Mouse (Mus musculus) kidney, adult 2 months (tissue): ENCODE measurements around the gene Cd3g. TPM values are rescaled to one million over a fixed set of nuclear protein-coding genes. Genes with fewer than 3 reads are reported as not detected.

Source experiments
- DNase-seq: peaks from one replicate; pipeline ENCODE4 v3.0.0; 2021
- H3K27ac ChIP-seq: fragments of 200-500 bp; 2 replicates; pipeline ENCODE4 v1.5.1; 2012; ENCODE audit warnings: low read depth, low read length, control low read depth, inconsistent platforms; ENCODE audit not compliant: insufficient read depth
- H3K27me3 ChIP-seq: fragments of 200-500 bp; replicated peaks from 2 replicates; pipeline ENCODE4 v1.6.1; 2012; ENCODE audit warnings: mild to moderate bottlenecking, moderate library complexity, low read length, inconsistent platforms; ENCODE audit not compliant: control insufficient read depth, insufficient read depth
- H3K36me3 ChIP-seq: fragments of 200-500 bp; 2 replicates; pipeline ENCODE4 v1.6.1; 2012; ENCODE audit warnings: mild to moderate bottlenecking, moderate library complexity, low read length, inconsistent platforms; ENCODE audit not compliant: control insufficient read depth, insufficient read depth
- H3K4me1 ChIP-seq: fragments of 200-500 bp; 2 replicates; pipeline ENCODE4 v1.6.1; 2011; ENCODE audit warnings: low read length; ENCODE audit not compliant: control insufficient read depth, insufficient read depth
- H3K4me3 ChIP-seq: fragments of 200-500 bp; 2 replicates; pipeline ENCODE4 v1.5.1; 2011; ENCODE audit warnings: mild to moderate bottlenecking, low read depth, low read length, control low read depth; ENCODE audit not compliant: insufficient read depth
- CTCF ChIP-seq: fragments of 200-500 bp; conservative IDR thresholded peaks from 2 replicates; pipeline ENCODE4 v1.5.1; 2011; ENCODE audit warnings: low read depth, mild to moderate bottlenecking, control low read depth, low read length, moderate library complexity, mixed read lengths; ENCODE audit not compliant: insufficient read depth, insufficient read length
- POLR2A ChIP-seq: fragments of 200-500 bp; IDR thresholded peaks from one replicate; pipeline ENCODE4 v1.6.1; 2011; ENCODE audit warnings: low read depth, low read length, control low read depth
- WGBS: fragments of 180-500 bp; shearing (Covaris S2); methylation state at CpG from one replicate; pipeline ENCODE4 v1.1.7; 2018; 5-methylcytosine and 5-hydroxymethylcytosine counted together
- polyA plus RNA-seq: library from polyadenylated mRNA; depleted of rRNA; stranded (reverse); fragments of >200 nt; gene quantifications from 2 replicates; pipeline ENCODE4 v1.2.3, GENCODE M21; 2012

Cd3g gene
- polyA plus RNA-seq, 1 experiment, result 3.2 TPM

DNA sequence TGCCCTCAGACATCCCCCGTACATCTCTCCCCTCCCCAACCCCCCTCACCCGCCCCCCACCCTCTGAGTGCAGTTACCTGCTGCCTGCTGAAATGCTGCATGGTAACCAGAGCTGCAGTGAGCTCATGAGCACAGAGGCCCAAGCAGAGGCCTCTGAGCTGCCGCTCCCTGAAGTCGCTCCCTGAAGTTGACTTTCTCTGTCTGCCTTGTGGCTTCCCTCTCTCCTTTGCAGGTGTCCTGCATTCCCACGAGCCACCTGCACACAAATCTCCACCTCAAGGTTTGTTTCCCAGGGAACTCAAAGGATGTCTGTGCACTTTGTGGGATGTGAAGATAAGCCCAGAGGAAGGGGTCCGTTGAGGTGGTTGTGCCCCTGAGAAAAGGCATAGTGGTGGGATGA, 31.1 kb upstream of the Cd3g start:
- H3K36me3 ChIP-seq, result no peaks in the 10 kb centered on the region
- no peaks in the 10 kb centered on the region for H3K4me1 ChIP-seq
- no peaks in the 10 kb centered on the region for H3K27me3 ChIP-seq
- no peak for DNase-seq
- no peak overlapping the region for H3K4me3 ChIP-seq
- no peak overlapping the region for H3K27ac ChIP-seq
- no peak for TF ChIP-seq POLR2A
- no peak for TF ChIP-seq CTCF
- 50% methylated on average over 6 of the region's 6 CpGs for WGBS

- no peaks in the 10 kb centered on the region for H3K4me1 ChIP-seq
- TF ChIP-seq CTCF, result no peak
- TF ChIP-seq POLR2A, result no peak
- no peak overlapping the region for H3K4me3 ChIP-seq
- no peak for DNase-seq
- H3K27ac ChIP-seq, result no peak overlapping the region
- no peaks in the 10 kb centered on the region for H3K36me3 ChIP-seq
- H3K27me3 ChIP-seq, result no peaks in the 10 kb centered on the region
- 73% methylated on average over 4 of the region's 4 CpGs for WGBS
Measured at GRCm38 (mm10) chr9:45010461-45010860, 30.2 kb upstream of the Cd3g start.

DNA sequence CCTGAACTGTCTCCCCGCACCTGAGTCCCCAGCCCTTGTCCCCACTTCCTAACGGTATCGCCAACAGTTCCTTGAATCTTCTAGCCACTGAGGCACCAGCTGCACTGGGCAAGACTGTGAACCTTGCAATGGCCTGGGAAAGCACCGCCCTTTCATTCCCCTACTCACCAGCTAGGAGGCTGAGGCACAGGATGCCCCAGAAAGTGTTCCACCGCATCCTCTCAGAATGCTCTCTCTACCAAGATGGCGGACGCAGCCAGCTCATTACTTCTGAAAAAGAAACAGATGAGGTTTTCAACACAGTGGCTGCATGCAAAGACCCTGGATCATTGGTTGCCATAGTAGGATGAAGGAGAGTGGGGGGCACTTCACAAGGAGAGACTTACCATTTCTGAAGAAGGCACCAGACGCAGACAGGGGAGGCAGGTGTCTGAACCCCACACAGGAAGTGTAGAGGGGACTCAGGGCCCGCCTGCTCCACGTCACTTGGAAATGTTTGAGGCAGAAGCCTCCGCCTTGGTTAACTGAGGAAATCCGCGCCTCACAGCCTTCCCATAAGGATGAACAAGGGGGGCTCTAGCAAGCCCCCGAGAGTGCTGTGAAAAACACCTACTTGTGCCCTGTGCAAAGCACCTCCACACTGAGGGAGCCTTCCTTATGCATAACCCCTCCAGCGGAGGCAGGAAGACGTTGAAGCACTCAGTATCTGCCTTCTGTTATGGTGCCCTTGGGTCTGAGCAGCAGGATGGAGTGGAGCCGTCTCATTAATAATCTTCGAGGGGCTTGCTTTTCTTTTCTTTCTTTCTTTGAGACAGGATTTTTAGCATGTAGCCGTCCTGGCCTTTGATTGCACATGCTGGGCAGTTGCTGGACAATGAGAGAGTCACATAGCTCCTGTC, 29.2 kb upstream of the Cd3g start, which contains the start of gene Cd3e:
Gene Cd3e, minus strand, starts transcription at position 448 of the 899 bp plus-strand sequence.
- TF ChIP-seq POLR2A (no peak), CTCF (no peak)
- Histone ChIP-seq H3K4me3 (no peak within 1 kb of the TSS), H3K27ac (no peak within 1 kb of the TSS), H3K36me3 (no peaks in the 10 kb centered on the region), H3K4me1 (no peaks in the 10 kb centered on the region), H3K27me3 (no peaks in the 10 kb centered on the region)
- 86% methylated on average over 19 of the region's 19 CpGs for WGBS
- DNase-seq, result no peak

DNA sequence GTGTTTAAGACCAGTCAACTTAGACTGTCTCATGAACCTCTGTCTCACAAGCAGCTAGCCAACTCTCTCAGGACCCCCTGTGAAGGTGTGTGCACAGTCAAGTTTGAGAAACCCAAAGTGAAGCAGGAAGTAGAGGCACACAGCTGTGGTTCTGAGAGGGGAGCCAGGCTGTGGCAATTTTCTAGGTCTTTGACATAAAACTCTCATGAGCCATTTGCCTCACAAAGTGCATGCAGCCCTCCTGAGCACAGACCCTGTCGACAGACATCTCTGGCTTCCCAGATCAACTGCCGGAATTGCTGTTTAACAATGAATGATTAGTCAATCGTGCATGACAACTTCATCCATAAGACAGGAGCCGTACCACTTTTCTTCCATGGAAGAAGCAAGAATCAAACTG, 28.1 kb upstream of the Cd3g start:
- 77% methylated on average over 4 of the region's 4 CpGs for WGBS

GRCm38 (mm10) chr9:45007404-45007803, 27.2 kb upstream of the Cd3g start:
- no peak overlapping the region for H3K4me3 ChIP-seq
- no peaks in the 10 kb centered on the region for H3K4me1 ChIP-seq
- no peaks in the 10 kb centered on the region for H3K36me3 ChIP-seq
- 70% methylated on average over 12 of the region's 12 CpGs for WGBS
- TF ChIP-seq POLR2A, result no peak
- TF ChIP-seq CTCF, result no peak
- no peak overlapping the region for H3K27ac ChIP-seq
- DNase-seq, result no peak
- no peaks in the 10 kb centered on the region; the same call in 1 of the 2 replicates for H3K27me3 ChIP-seq

More for the DNA sequence above, 28.1 kb upstream of the Cd3g start:
- no peaks in the 10 kb centered on the region for H3K4me1 ChIP-seq
- DNase-seq, result no peak
- H3K27me3 ChIP-seq, result no peaks in the 10 kb centered on the region
- no peak overlapping the region for H3K27ac ChIP-seq
- H3K4me3 ChIP-seq, result no peak overlapping the region
- TF ChIP-seq POLR2A, result no peak
- TF ChIP-seq CTCF, result no peak
- no peaks in the 10 kb centered on the region for H3K36me3 ChIP-seq

- no peaks in the 10 kb centered on the region for H3K4me1 ChIP-seq
- TF ChIP-seq CTCF, result no peak
- TF ChIP-seq POLR2A, result no peak
- H3K36me3 ChIP-seq, result no peaks in the 10 kb centered on the region
- H3K27me3 ChIP-seq, result no peaks in the 10 kb centered on the region; the same call in 1 of the 2 replicates
- DNase-seq, result no peak
- no peak overlapping the region for H3K4me3 ChIP-seq
- H3K27ac ChIP-seq, result no peak overlapping the region
- WGBS, result 61% methylated on average over 3 of the region's 3 CpGs
Measured at GRCm38 (mm10) chr9:45000249-45000648, 20.0 kb upstream of the Cd3g start.

GRCm38 (mm10) chr9:44999776-45000175, 19.5 kb upstream of the Cd3g start:
- TF ChIP-seq POLR2A, result no peak
- no peak for TF ChIP-seq CTCF
- Histone ChIP-seq H3K27me3 (no peaks in the 10 kb centered on the region; the same call in 1 of the 2 replicates), H3K4me3 (no peak overlapping the region), H3K36me3 (no peaks in the 10 kb centered on the region), H3K4me1 (no peaks in the 10 kb centered on the region), H3K27ac (no peak overlapping the region)
- no peak for DNase-seq
- WGBS, result 49% methylated on average over 5 of the region's 5 CpGs
